Mouse (Mus musculus) neural tube, embryonic 10.5 days (tissue): ENCODE results near the gene Tmprss6.

Experiments used
- DNase-seq: peaks from one replicate; pipeline ENCODE4 v3.0.0-alpha.2; 2017; ENCODE audit warnings: low spot score; ENCODE audit errors: extremely low spot score

Gene Tmprss6

GRCm38 (mm10) chr15:78468379-78468937 is at the start of gene Tmprss6:
Gene Tmprss6, minus strand, starts transcription at chr15:78468634.
- DNase-seq, result no peak

GRCm38 (mm10) chr15:78518221-78518620 is 49.8 kb upstream of the Tmprss6 start:
- no peak for DNase-seq

- DNase-seq, result no peak
Observed at GRCm38 (mm10) chr15:78515759-78516158, 47.3 kb upstream of the Tmprss6 start.

- DNase-seq, result peak; percentile 81
Observed at GRCm38 (mm10) chr15:78514393-78515146, 46.1 kb upstream of the Tmprss6 start.

- DNase-seq, result no peak
Observed at GRCm38 (mm10) chr15:78513019-78513418, 44.6 kb upstream of the Tmprss6 start.

- DNase-seq, result no peak
Observed at GRCm38 (mm10) chr15:78511951-78512350, 43.5 kb upstream of the Tmprss6 start.

- DNase-seq, result no peak
Observed at GRCm38 (mm10) chr15:78510736-78511135, 42.3 kb upstream of the Tmprss6 start.

GRCm38 (mm10) chr15:78510121-78510576 is 41.7 kb upstream of the Tmprss6 start:
- peak; percentile 33 for DNase-seq

GRCm38 (mm10) chr15:78509297-78509899 is 41.0 kb upstream of the Tmprss6 start:
- DNase-seq, result no peak

- DNase-seq, result no peak
Observed at GRCm38 (mm10) chr15:78508443-78508842, 40.0 kb upstream of the Tmprss6 start.

- no peak for DNase-seq
Observed at GRCm38 (mm10) chr15:78505541-78505940, 37.1 kb upstream of the Tmprss6 start.

GRCm38 (mm10) chr15:78504816-78505215 is 36.4 kb upstream of the Tmprss6 start:
- no peak for DNase-seq

- DNase-seq, result no peak
Observed at GRCm38 (mm10) chr15:78504013-78504412, 35.6 kb upstream of the Tmprss6 start.

- no peak for DNase-seq
Observed at GRCm38 (mm10) chr15:78502437-78503132, 34.2 kb upstream of the Tmprss6 start.

GRCm38 (mm10) chr15:78494968-78495406 is 26.6 kb upstream of the Tmprss6 start, which contains the start of gene Il2rb:
Gene Il2rb, minus strand, starts transcription at chr15:78495271.
- no peak for DNase-seq

GRCm38 (mm10) chr15:78493401-78494010 is 25.1 kb upstream of the Tmprss6 start:
- DNase-seq, result no peak

- no peak for DNase-seq
Observed at GRCm38 (mm10) chr15:78491301-78491700, 22.9 kb upstream of the Tmprss6 start.

- DNase-seq, result no peak
Observed at GRCm38 (mm10) chr15:78489906-78490305, 21.5 kb upstream of the Tmprss6 start.

GRCm38 (mm10) chr15:78489248-78489647 is 20.8 kb upstream of the Tmprss6 start:
- DNase-seq, result no peak

- DNase-seq, result no peak
Observed at GRCm38 (mm10) chr15:78487066-78487465, 18.6 kb upstream of the Tmprss6 start.

GRCm38 (mm10) chr15:78486564-78486963 is 18.1 kb upstream of the Tmprss6 start:
- no peak for DNase-seq
